Mouse (Mus musculus) adipose tissue, adult 10 weeks (tissue): ENCODE measurements around the gene Mrpl36. TPM values are rescaled to one million over a fixed set of nuclear protein-coding genes. Genes with fewer than 3 reads are reported as not detected.

Experiments used
- polyA plus RNA-seq: library from polyadenylated mRNA; stranded (reverse); fragments of 350-450 nt; fragmentation: Illumina TruSeq; extraction: RNeasy Lipid Tissue Mini Kit (QIAGEN cat#74804); gene quantifications from one replicate; pipeline ENCODE4 v1.2.3, GENCODE M21; 2014; ENCODE audit warnings: low read depth, low replicate concordance

The Mrpl36 gene
- 51.5 TPM for polyA plus RNA-seq

GRCm38 (mm10) chr13:73327827-73328698, at the start of gene Mrpl36, which contains the start of gene Ndufs6:
Mrpl36 (plus strand) TSS chr13:73328513.
Ndufs6 (minus strand) TSS chr13:73328542.

Other genes starting within 250 kb of the Mrpl36 start
- gene Irx4, start 68.0 kb upstream of the Mrpl36 start, polyA plus RNA-seq, result not detected
- gene Ndufs6, start within 50 bp of the Mrpl36 start, polyA plus RNA-seq, result 165 TPM
- gene Lpcat1, start 138.7 kb downstream of the Mrpl36 start, polyA plus RNA-seq, result 13.7 TPM
- not detected for gene Slc6a3, start 208.2 kb downstream of the Mrpl36 start, polyA plus RNA-seq